Mouse (Mus musculus) testis, adult 2 months (tissue): ENCODE results near the gene Thumpd3.

Experiments used
- CTCF ChIP-seq: fragments of 200-500 bp; IDR thresholded peaks from 2 replicates; pipeline ENCODE4 v1.5.1; 2012; ENCODE audit warnings: low read depth, mild to moderate bottlenecking, inconsistent platforms, low read length, moderate library complexity; ENCODE audit not compliant: control insufficient read depth, insufficient read depth, insufficient replicate concordance
- POLR2A ChIP-seq: fragments of 200-500 bp; IDR thresholded peaks from 2 replicates; pipeline ENCODE4 v1.6.1; 2012; ENCODE audit warnings: low read depth, mild to moderate bottlenecking, inconsistent platforms, low read length, moderate library complexity; ENCODE audit not compliant: control insufficient read depth

GRCm38 (mm10) chr6:113093206-113093605, 47.2 kb downstream of the Thumpd3 start:
- TF ChIP-seq CTCF, result no peak
- no peak for TF ChIP-seq POLR2A
